Mouse (Mus musculus) forebrain, embryonic 11.5 days (tissue): ENCODE results near the gene Slc44a3. TPM values are rescaled to one million over a fixed set of nuclear protein-coding genes. Genes with fewer than 3 reads are reported as not detected.

Experiments
- ATAC-seq: fragments of 200-750 bp; cut with Nextera tagmentation; replicated peaks from 2 replicates; pipeline ENCODE4 v1.8.0; 2017; ENCODE audit warnings: moderate TSS enrichment; ENCODE audit not compliant: low FRiP score
- DNase-seq: peaks from one replicate; pipeline ENCODE4 v3.0.0-alpha.2; 2017; ENCODE audit warnings: low spot score
- H3K27ac ChIP-seq: fragments of 300-500 bp; sonication (generic); 2 replicates; pipeline ENCODE4 v1.5.1; 2014; ENCODE audit warnings: low read depth, low read length
- H3K27me3 ChIP-seq: fragments of 300-500 bp; sonication (generic); 2 replicates; pipeline ENCODE4 v1.6.1; 2014; ENCODE audit warnings: mild to moderate bottlenecking, low read length, mixed read lengths; ENCODE audit not compliant: control insufficient read depth, insufficient read depth
- H3K36me3 ChIP-seq: fragments of 300-500 bp; sonication (generic); 2 replicates; pipeline ENCODE4 v1.6.1; 2014; ENCODE audit warnings: mild to moderate bottlenecking, low read length, moderate library complexity, mixed read lengths; ENCODE audit not compliant: control insufficient read depth, insufficient read depth
- H3K4me1 ChIP-seq: fragments of 300-500 bp; sonication (generic); replicated peaks from 2 replicates; pipeline ENCODE4 v1.6.1; 2014; ENCODE audit warnings: low read length, mixed read lengths; ENCODE audit not compliant: control insufficient read depth, insufficient read depth
- H3K4me2 ChIP-seq: fragments of 300-500 bp; sonication (generic); 2 replicates; pipeline ENCODE4 v1.6.1; 2014; ENCODE audit warnings: low read depth, mild to moderate bottlenecking, low read length, moderate library complexity, mixed read lengths; ENCODE audit not compliant: severe bottlenecking
- H3K4me3 ChIP-seq: fragments of 300-500 bp; sonication (generic); 2 replicates; pipeline ENCODE4 v1.5.1; 2014; ENCODE audit warnings: low read depth, low read length
- H3K9ac ChIP-seq: fragments of 300-500 bp; sonication (generic); 2 replicates; pipeline ENCODE4 v1.6.1; 2014; ENCODE audit warnings: low read length
- H3K9me3 ChIP-seq: fragments of 300-500 bp; sonication (generic); 2 replicates; pipeline ENCODE4 v1.6.1; 2016; ENCODE audit warnings: low read length, mixed read lengths; ENCODE audit not compliant: control insufficient read depth
- WGBS: fragments of 180-500 bp; shearing (Covaris S2); extraction: QIAGEN DNeasy Blood & Tissue Kit; methylation state at CpG from one replicate; pipeline ENCODE4 v1.1.7; 2014; 5-methylcytosine and 5-hydroxymethylcytosine counted together
- polyA plus RNA-seq: library from polyadenylated mRNA; unstranded; fragments of >200 nt; fragmentation: Nextera tagmentation; extraction: Ambion mirVana; gene quantifications from 2 replicates; pipeline ENCODE4 v1.2.1, GENCODE M21; 2014

Gene Slc44a3
- polyA plus RNA-seq, 1 experiment from 2014 or later = 1.0 TPM

DNA sequence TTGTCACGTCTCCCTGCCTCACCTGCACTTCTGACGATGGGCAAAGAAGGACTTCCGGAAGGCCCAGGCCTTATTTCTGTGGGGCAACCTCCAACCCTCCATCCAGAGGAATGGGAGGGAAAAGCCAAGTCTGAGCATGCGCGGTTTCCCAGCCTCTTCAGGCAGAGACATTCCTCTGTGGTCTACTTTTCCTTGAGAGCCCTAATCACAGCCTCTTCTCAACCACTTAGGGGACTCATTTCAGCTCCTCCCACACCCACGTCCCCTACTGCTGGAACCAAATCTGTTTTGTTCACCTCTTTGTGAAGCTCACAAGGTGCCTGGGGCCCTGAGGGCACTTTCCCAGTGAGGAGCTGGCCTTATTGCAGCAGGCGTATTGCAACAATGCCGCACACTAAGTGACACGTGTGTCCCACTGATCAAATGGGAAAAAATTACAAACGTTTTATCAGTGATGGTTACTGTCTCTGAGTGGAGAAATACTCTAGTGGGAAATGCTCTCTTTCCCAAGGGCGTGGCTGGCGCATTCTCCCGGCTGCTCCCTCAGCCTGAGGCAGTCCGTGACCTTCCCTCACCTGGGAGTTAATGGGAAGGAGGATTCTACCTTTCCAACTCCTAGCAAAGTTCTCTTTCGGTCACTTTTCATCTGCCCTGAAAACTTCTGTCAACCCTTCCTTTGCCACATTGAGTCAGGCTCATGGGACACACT is 27.4 kb upstream of the Slc44a3 start:
- Histone ChIP-seq H3K27ac (no peak overlapping the region), H3K36me3 (no peaks in the 10 kb centered on the region)
- 80% methylated on average over 15 of the region's 15 CpGs for WGBS

DNA sequence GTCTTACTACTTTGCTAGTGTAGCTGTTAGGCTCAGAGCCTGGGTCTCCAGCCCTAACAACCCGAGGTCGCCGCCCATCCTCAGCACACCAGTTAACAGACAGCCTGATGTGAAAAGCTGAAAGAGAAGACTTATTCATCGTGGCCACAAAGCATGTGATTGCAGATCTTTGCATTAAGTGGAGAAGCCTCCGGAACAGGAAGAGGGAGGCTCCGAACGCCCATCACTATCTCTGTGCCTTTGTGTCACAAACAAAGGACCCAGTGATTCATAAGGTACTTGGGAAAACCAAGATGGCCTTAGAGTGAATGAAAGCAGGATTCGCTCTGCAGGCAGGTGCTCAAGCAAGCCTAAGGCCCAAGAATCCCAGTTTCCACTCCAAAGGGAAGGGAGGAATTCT is 26.7 kb upstream of the Slc44a3 start:
- Histone ChIP-seq H3K36me3 (no peaks in the 10 kb centered on the region), H3K9me3 (no peaks in the 10 kb centered on the region)
- WGBS = 81% methylated on average over 8 of the region's 8 CpGs

More for the DNA sequence above, 27.4 kb upstream of the Slc44a3 start:
- no peak for DNase-seq
- no peak overlapping the region for H3K4me2 ChIP-seq
- no peak overlapping the region for H3K4me3 ChIP-seq
- H3K9ac ChIP-seq = no peak overlapping the region
- no peaks in the 10 kb centered on the region for H3K27me3 ChIP-seq
- no peaks in the 10 kb centered on the region for H3K9me3 ChIP-seq
- no peak for ATAC-seq
- H3K4me1 ChIP-seq = no peaks in the 10 kb centered on the region

DNA sequence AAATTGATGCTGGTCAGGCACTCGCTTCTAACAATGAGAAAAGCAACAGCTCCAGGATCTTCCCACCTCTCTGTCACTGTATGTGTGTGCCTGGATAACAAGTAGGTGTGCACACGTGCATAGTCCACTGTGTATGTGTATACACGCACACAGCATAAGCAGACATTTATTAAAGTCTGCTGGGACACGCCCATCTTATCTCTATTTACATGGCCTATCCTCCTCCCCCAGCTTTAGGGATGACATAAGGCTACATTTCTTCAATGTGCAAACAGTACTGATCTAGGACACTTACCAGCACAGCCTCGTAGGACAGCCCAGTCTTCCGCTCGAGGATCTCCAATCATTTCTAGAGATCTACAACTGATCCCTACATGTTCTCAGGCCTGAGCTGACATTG is 24.1 kb upstream of the Slc44a3 start:
- Histone ChIP-seq H3K4me3 (no peak overlapping the region), H3K36me3 (no peaks in the 10 kb centered on the region), H3K4me1 (no peaks in the 10 kb centered on the region), H3K27ac (no peak overlapping the region), H3K9me3 (no peaks in the 10 kb centered on the region), H3K9ac (no peak overlapping the region), H3K4me2 (no peak overlapping the region), H3K27me3 (no peaks in the 10 kb centered on the region)
- ATAC-seq (no peak), DNase-seq (no peak)
- WGBS = 88% methylated on average over 7 of the region's 7 CpGs

More for the DNA sequence above, 26.7 kb upstream of the Slc44a3 start:
- no peak overlapping the region for H3K4me3 ChIP-seq
- no peak for ATAC-seq
- no peak overlapping the region for H3K27ac ChIP-seq
- no peak overlapping the region for H3K9ac ChIP-seq
- H3K4me1 ChIP-seq = no peaks in the 10 kb centered on the region
- H3K4me2 ChIP-seq = no peak overlapping the region
- no peaks in the 10 kb centered on the region for H3K27me3 ChIP-seq
- peak; percentile 25 for DNase-seq

GRCm38 (mm10) chr3:121553294-121553693 is 21.1 kb upstream of the Slc44a3 start:
- 86% methylated on average over 14 of the region's 14 CpGs for WGBS
- H3K4me3 ChIP-seq = no peak overlapping the region

DNA sequence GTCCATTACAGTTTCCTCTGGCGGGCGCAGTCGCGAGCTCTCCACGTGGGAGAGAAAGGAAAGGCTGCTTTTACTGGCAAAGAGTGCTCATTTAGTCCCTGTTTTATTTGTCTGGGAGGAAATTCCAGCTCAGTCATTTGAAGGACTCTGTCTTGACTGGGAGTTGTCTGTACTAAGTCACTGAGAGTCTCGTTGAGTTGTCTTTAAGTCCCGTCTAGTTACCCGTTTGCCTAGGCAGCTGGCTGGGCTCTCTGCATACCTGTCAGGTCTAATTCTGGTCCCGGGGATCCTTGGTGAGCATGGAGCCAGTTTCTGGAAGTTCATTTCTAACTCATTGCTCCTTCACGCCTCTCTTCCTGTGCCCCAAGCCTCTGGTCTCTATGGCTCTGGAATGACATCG is 20.5 kb upstream of the Slc44a3 start:
- DNase-seq (no peak), ATAC-seq (no peak)
- Histone ChIP-seq H3K27ac (no peak overlapping the region), H3K9me3 (no peaks in the 10 kb centered on the region), H3K4me2 (no peak overlapping the region), H3K4me1 (no peaks in the 10 kb centered on the region), H3K27me3 (no peaks in the 10 kb centered on the region), H3K9ac (no peak overlapping the region), H3K36me3 (no peaks in the 10 kb centered on the region), H3K4me3 (no peak overlapping the region)
- WGBS = 88% methylated on average over 11 of the region's 11 CpGs

More at GRCm38 (mm10) chr3:121553294-121553693, 21.1 kb upstream of the Slc44a3 start:
- ATAC-seq = no peak
- H3K27ac ChIP-seq = no peak overlapping the region
- H3K9ac ChIP-seq = no peak overlapping the region
- no peaks in the 10 kb centered on the region for H3K9me3 ChIP-seq
- no peaks in the 10 kb centered on the region for H3K4me1 ChIP-seq
- no peaks in the 10 kb centered on the region for H3K27me3 ChIP-seq
- H3K36me3 ChIP-seq = no peaks in the 10 kb centered on the region
- H3K4me2 ChIP-seq = no peak overlapping the region
- DNase-seq = no peak

- Histone ChIP-seq H3K27me3 (no peaks in the 10 kb centered on the region), H3K36me3 (no peaks in the 10 kb centered on the region), H3K4me2 (no peak overlapping the region), H3K27ac (no peak overlapping the region), H3K9ac (no peak overlapping the region), H3K4me1 (no peaks in the 10 kb centered on the region), H3K9me3 (no peaks in the 10 kb centered on the region), H3K4me3 (no peak overlapping the region)
- WGBS = 7% methylated on average over 1 of the region's 1 CpGs
- ATAC-seq = no peak
- peak; percentile 81 for DNase-seq
These were observed 18.2 kb upstream of the Slc44a3 start for GRCm38 (mm10) chr3:121550370-121550769.

- 78% methylated on average over 15 of the region's 15 CpGs for WGBS
- Histone ChIP-seq H3K4me1 (no peaks in the 10 kb centered on the region), H3K4me2 (no peak overlapping the region), H3K27me3 (no peaks in the 10 kb centered on the region), H3K36me3 (no peaks in the 10 kb centered on the region), H3K9ac (no peak overlapping the region), H3K27ac (no peak overlapping the region), H3K4me3 (no peak overlapping the region), H3K9me3 (no peaks in the 10 kb centered on the region)
- DNase-seq = no peak
- ATAC-seq = no peak
These were observed 15.8 kb upstream of the Slc44a3 start for GRCm38 (mm10) chr3:121547851-121548624.

- DNase-seq (no peak), ATAC-seq (no peak)
- H3K27me3 ChIP-seq = no peaks in the 10 kb centered on the region
- no peaks in the 10 kb centered on the region for H3K4me1 ChIP-seq
- no peak overlapping the region for H3K4me3 ChIP-seq
- H3K9me3 ChIP-seq = no peaks in the 10 kb centered on the region
- WGBS = 70% methylated on average over 5 of the region's 5 CpGs
- H3K4me2 ChIP-seq = no peak overlapping the region
- H3K27ac ChIP-seq = no peak overlapping the region
- H3K9ac ChIP-seq = no peak overlapping the region
- no peaks in the 10 kb centered on the region for H3K36me3 ChIP-seq
These were observed 8.4 kb upstream of the Slc44a3 start for GRCm38 (mm10) chr3:121540621-121541020.
